Mouse (Mus musculus) T-helper 17 cell (primary cell): ENCODE measurements around the gene Orai1.

Experiments used
- in situ Hi-C, 2 experiments: fragments of 300-600 bp; cut with MboI, MseI; formaldehyde crosslinking; loops; 1 replicate in 1 of 2; 2 replicates in 1 of 2; pipeline ENCODE4 v1.15.1; 2025; ENCODE audit warnings: high pct_unique_total_duplicates in 2 of 2

The Orai1 gene

GRCm38 (mm10) chr5:123027436-123027835, 12.6 kb downstream of the Orai1 start:
- in situ Hi-C loops: no loop called here

GRCm38 (mm10) chr5:123029729-123030128, 14.9 kb downstream of the Orai1 start:
- in situ Hi-C loops: no loop called here

- in situ Hi-C loops: no loop called here
Measured at GRCm38 (mm10) chr5:123031312-123031711, 16.4 kb downstream of the Orai1 start.

GRCm38 (mm10) chr5:123033646-123034160, 18.8 kb downstream of the Orai1 start:
- in situ Hi-C loops: no loop called here

GRCm38 (mm10) chr5:123035089-123035488, 20.2 kb downstream of the Orai1 start:
- in situ Hi-C loops: no loop called here

GRCm38 (mm10) chr5:123035564-123035963, 20.7 kb downstream of the Orai1 start:
- in situ Hi-C loops: no loop called here

GRCm38 (mm10) chr5:123038115-123038514, 23.2 kb downstream of the Orai1 start:
- in situ Hi-C loops: no loop called here

GRCm38 (mm10) chr5:123039120-123039752, 24.4 kb downstream of the Orai1 start:
- in situ Hi-C loops: no loop called here

- in situ Hi-C loops: no loop called here
Measured at GRCm38 (mm10) chr5:123040796-123041195, 25.9 kb downstream of the Orai1 start.

GRCm38 (mm10) chr5:123043856-123044255, 29.0 kb downstream of the Orai1 start:
- in situ Hi-C loops: no loop called here

GRCm38 (mm10) chr5:123045561-123046295, 30.9 kb downstream of the Orai1 start:
- in situ Hi-C loops: loop anchor here (5.0 kb wide), 1 partner anchor 78 kb away; no protein-coding TSS in a partner anchor

GRCm38 (mm10) chr5:123046916-123047315, 32.0 kb downstream of the Orai1 start, which contains the start of gene Morn3:
Gene Morn3, minus strand, starts transcription at chr5:123047016.
- in situ Hi-C loops: loop anchor here (5.0 kb wide), 1 partner anchor 80 kb away; no protein-coding TSS in a partner anchor

- in situ Hi-C loops: loop anchor here (5.0 kb wide), 1 partner anchor 82 kb away; no protein-coding TSS in a partner anchor
Measured at GRCm38 (mm10) chr5:123049271-123049670, 34.4 kb downstream of the Orai1 start.

GRCm38 (mm10) chr5:123050918-123051317, 36.0 kb downstream of the Orai1 start:
- in situ Hi-C loops: no loop called here

- in situ Hi-C loops: no loop called here
Measured at GRCm38 (mm10) chr5:123051736-123052135, 36.9 kb downstream of the Orai1 start.

- in situ Hi-C loops: no loop called here
Measured at GRCm38 (mm10) chr5:123057366-123058250, 42.7 kb downstream of the Orai1 start.

- in situ Hi-C loops: no loop called here
Measured at GRCm38 (mm10) chr5:123058251-123059102, 43.6 kb downstream of the Orai1 start.

- in situ Hi-C loops: loop anchor here (5.0 to 10.0 kb wide), 2 partner anchors 75 to 112 kb away; partner anchors contain the start of gene Rhof (in 1 of the 2)
Measured at GRCm38 (mm10) chr5:123059757-123060520, 45.1 kb downstream of the Orai1 start.

- in situ Hi-C loops: loop anchor here (5.0 to 10.0 kb wide), 2 partner anchors 74 to 111 kb away; partner anchors contain the start of gene Rhof (in 1 of the 2)
Measured at GRCm38 (mm10) chr5:123060706-123061401, 46.0 kb downstream of the Orai1 start.
